Mouse (Mus musculus) neutrophil, adult 83 days (primary cell): Measurements from ENCODE around the gene Ywhae. TPM values are rescaled to one million over a fixed set of nuclear protein-coding genes. Genes with fewer than 3 reads are reported as not detected.

Source experiments
- total RNA-seq, 2 experiments: library from RNA; stranded (reverse); gene quantifications; one replicate each; pipeline ENCODE4 v1.2.4; 2023

Gene Ywhae
- 100 to 1,000 TPM; 205 to 219 TPM for total RNA-seq

GRCm38 (mm10) chr11:75732434-75733226, at the start of gene Ywhae:
Gene Ywhae (plus strand): TSS chr11:75732869.

GRCm38 (mm10) chr11:75796029-75796445, 63.4 kb downstream of the Ywhae start, which contains the start of gene Doc2b:
Gene Doc2b (minus strand): TSS chr11:75796049.

Other genes with a start within 250 kb of the Ywhae start
- 100 to 1,000 TPM; 106 to 110 TPM for gene Prpf8, start 246.1 kb upstream of the Ywhae start, total RNA-seq
- gene Rilp, start 222.8 kb upstream of the Ywhae start, total RNA-seq: under 1 TPM; 0.94 to 0.97 TPM
- 1 to 10 TPM; 1.4 to 1.7 TPM for gene Scarf1, start 219.3 kb upstream of the Ywhae start, total RNA-seq
- 10 to 100 TPM; 54.6 to 73.8 TPM for gene Slc43a2, start 201.2 kb upstream of the Ywhae start, total RNA-seq
- 100 to 1,000 TPM; 201 to 220 TPM for gene Pitpna, start 144.8 kb upstream of the Ywhae start, total RNA-seq
- 10 to 100 TPM; 70.5 to 82.5 TPM for gene Inpp5k, start 101.9 kb upstream of the Ywhae start, total RNA-seq
- gene Myo1c, start 82.4 kb upstream of the Ywhae start, total RNA-seq: 10 to 100 TPM; 52.8 to 60.4 TPM
- gene Crk, start 53.6 kb upstream of the Ywhae start, total RNA-seq: 10 to 100 TPM; 50.3 to 68.6 TPM
- gene Doc2b, start 63.2 kb downstream of the Ywhae start, total RNA-seq: not detected
- gene Rph3al, start 205.6 kb downstream of the Ywhae start, total RNA-seq: 1 to 10 TPM; 3.5 to 3.6 TPM